Mouse (Mus musculus): ENCODE measurements at regions not wholly inside any gene's neighbourhood (a gene's known extent, or its start where the extent isn't known, plus 50 kb on each side); places are given as distances from the start of the nearest gene placed in this dataset.

DNA sequence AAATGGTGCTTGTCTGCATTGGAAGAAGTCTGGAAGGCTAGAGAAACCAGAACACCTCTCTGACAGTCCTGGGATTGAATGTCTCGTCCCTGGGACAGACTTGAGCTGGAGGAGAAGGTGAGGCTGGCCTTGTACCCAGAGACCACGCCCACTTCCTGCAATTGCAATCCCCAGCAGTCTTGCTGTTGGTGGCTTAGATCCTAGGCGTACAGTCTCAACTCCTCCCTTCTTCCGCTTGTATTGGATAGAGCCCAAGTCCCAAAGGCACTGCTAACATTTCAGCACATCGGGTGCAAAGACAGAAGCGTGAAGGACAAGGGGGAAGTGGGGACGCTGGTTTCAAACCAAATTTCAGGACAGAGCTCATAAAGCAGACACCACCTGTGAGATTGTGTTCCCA lies 94.1 kb upstream of the Atxn1 start:
- no peak for ATAC-seq (ENCODE audit: low FRiP score, low TSS enrichment)
- WGBS = 32% methylated on average over 7 of the region's 7 CpGs

GRCm38 (mm10) chr13:46058341-46058740 lies 93.5 kb upstream of the Atxn1 start:
- no peak overlapping the region for H3K4me3 ChIP-seq (ENCODE audit: low read length)
- no peak overlapping the region for H3K4me2 ChIP-seq (replicated peaks; ENCODE audit: low read depth, low read length)
- H3K9me3 ChIP-seq (ENCODE audit: control insufficient read depth, low read length) = no peaks in the 10 kb centered on the region
- no peak overlapping the region for H3K27ac ChIP-seq (ENCODE audit: low read depth, low read length)
- H3K27me3 ChIP-seq (ENCODE audit: control insufficient read depth, insufficient read depth, low read length) = no peaks in the 10 kb centered on the region
- 0 out of 2 replicates have a peak, but pooled peaks cover 3% of the 10 kb centered on the region for H3K4me1 ChIP-seq (ENCODE audit: control insufficient read depth, insufficient read depth, low read length)
- H3K36me3 ChIP-seq (ENCODE audit: control insufficient read depth, insufficient read depth, low read length) = no peaks in the 10 kb centered on the region
- no peak for ATAC-seq (ENCODE audit: low FRiP score, low TSS enrichment)
- WGBS = 87% methylated on average over 3 of the region's 3 CpGs
- no peak overlapping the region for H3K9ac ChIP-seq (ENCODE audit: low read depth, low read length)

More for the DNA sequence above, 94.1 kb upstream of the Atxn1 start:
- H3K27me3 ChIP-seq (ENCODE audit: control insufficient read depth, insufficient read depth, low read length) = no peaks in the 10 kb centered on the region
- H3K36me3 ChIP-seq (ENCODE audit: control insufficient read depth, insufficient read depth, low read length) = no peaks in the 10 kb centered on the region
- no peak overlapping the region; the same call in 1 of the 2 replicates for H3K9ac ChIP-seq (ENCODE audit: low read depth, low read length)
- H3K27ac ChIP-seq (ENCODE audit: low read depth, low read length) = no peak overlapping the region
- no peak overlapping the region for H3K4me3 ChIP-seq (ENCODE audit: low read length)
- H3K9me3 ChIP-seq (ENCODE audit: control insufficient read depth, low read length) = no peaks in the 10 kb centered on the region
- H3K4me2 ChIP-seq (replicated peaks; ENCODE audit: low read depth, low read length) = no peak overlapping the region
- 0 out of 2 replicates have a peak, but pooled peaks cover 3% of the 10 kb centered on the region for H3K4me1 ChIP-seq (ENCODE audit: control insufficient read depth, insufficient read depth, low read length)

- WGBS = 86% methylated on average over 3 of the region's 3 CpGs
- Histone ChIP-seq H3K27ac (ENCODE audit: low read depth, low read length) (no peak overlapping the region), H3K4me3 (ENCODE audit: low read length) (no peak overlapping the region), H3K27me3 (ENCODE audit: control insufficient read depth, insufficient read depth, low read length) (no peaks in the 10 kb centered on the region), H3K9me3 (ENCODE audit: control insufficient read depth, low read length) (no peaks in the 10 kb centered on the region), H3K9ac (ENCODE audit: low read depth, low read length) (no peak overlapping the region), H3K4me2 (replicated peaks; ENCODE audit: low read depth, low read length) (no peak overlapping the region), H3K4me1 (ENCODE audit: control insufficient read depth, insufficient read depth, low read length) (0 out of 2 replicates have a peak, but pooled peaks cover 3% of the 10 kb centered on the region), H3K36me3 (ENCODE audit: control insufficient read depth, insufficient read depth, low read length) (no peaks in the 10 kb centered on the region)
- ATAC-seq (ENCODE audit: low FRiP score, low TSS enrichment) = no peak
Observed at GRCm38 (mm10) chr13:46055410-46055809, 90.6 kb upstream of the Atxn1 start.

DNA sequence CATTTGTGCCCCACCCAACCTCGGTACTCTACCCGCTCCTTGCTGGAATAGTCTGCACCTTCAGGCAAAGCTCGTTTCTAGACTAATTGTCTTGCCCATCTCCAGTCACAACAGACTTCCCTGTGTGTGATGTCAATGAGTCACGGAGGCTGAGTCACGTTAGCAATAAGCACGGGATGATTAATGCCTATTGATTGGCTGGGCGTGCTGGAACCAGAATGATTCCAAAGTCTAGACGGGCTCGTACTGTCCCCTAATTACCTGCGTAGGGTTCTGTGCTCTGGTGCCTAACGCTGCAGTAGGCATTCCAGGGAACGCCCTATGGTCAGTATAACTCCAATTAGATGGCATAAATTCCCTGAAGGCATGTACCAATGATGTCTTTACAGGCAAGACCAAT lies 78.8 kb upstream of the Atxn1 start:
- no peaks in the 10 kb centered on the region for H3K9me3 ChIP-seq (ENCODE audit: control insufficient read depth, low read length)
- H3K27ac ChIP-seq (ENCODE audit: low read depth, low read length) = no peak overlapping the region
- WGBS = 72% methylated on average over 12 of the region's 12 CpGs
- H3K36me3 ChIP-seq (ENCODE audit: control insufficient read depth, insufficient read depth, low read length) = no peaks in the 10 kb centered on the region
- ATAC-seq (ENCODE audit: low FRiP score, low TSS enrichment) = no peak
- H3K4me2 ChIP-seq (replicated peaks; ENCODE audit: low read depth, low read length) = no peak overlapping the region
- H3K4me1 ChIP-seq (ENCODE audit: control insufficient read depth, insufficient read depth, low read length) = peaks cover 6% of the 10 kb centered on the region
- no peaks in the 10 kb centered on the region for H3K27me3 ChIP-seq (ENCODE audit: control insufficient read depth, insufficient read depth, low read length)
- H3K4me3 ChIP-seq (ENCODE audit: low read length) = no peak overlapping the region
- H3K9ac ChIP-seq (ENCODE audit: low read depth, low read length) = no peak overlapping the region

GRCm38 (mm10) chr13:46043016-46043415 lies 78.2 kb upstream of the Atxn1 start:
- Histone ChIP-seq H3K4me3 (ENCODE audit: low read length) (no peak overlapping the region), H3K9ac (ENCODE audit: low read depth, low read length) (0 out of 2 replicates have a peak overlapping the region, but pooled peaks have one; percentile 23), H3K27ac (ENCODE audit: low read depth, low read length) (no peak overlapping the region), H3K27me3 (ENCODE audit: control insufficient read depth, insufficient read depth, low read length) (no peaks in the 10 kb centered on the region), H3K9me3 (ENCODE audit: control insufficient read depth, low read length) (no peaks in the 10 kb centered on the region), H3K36me3 (ENCODE audit: control insufficient read depth, insufficient read depth, low read length) (no peaks in the 10 kb centered on the region), H3K4me2 (replicated peaks; ENCODE audit: low read depth, low read length) (peak overlapping the region; percentile 21), H3K4me1 (ENCODE audit: control insufficient read depth, insufficient read depth, low read length) (peaks cover 6% of the 10 kb centered on the region)
- 23% methylated on average over 10 of the region's 10 CpGs for WGBS
- ATAC-seq (ENCODE audit: low FRiP score, low TSS enrichment) = peak; percentile 55; the same call in 1 of the 2 replicates

GRCm38 (mm10) chr13:46042224-46042623 lies 77.4 kb upstream of the Atxn1 start:
- Histone ChIP-seq H3K4me3 (ENCODE audit: low read length) (no peak overlapping the region), H3K36me3 (ENCODE audit: control insufficient read depth, insufficient read depth, low read length) (no peaks in the 10 kb centered on the region), H3K9ac (ENCODE audit: low read depth, low read length) (no peak overlapping the region), H3K9me3 (ENCODE audit: control insufficient read depth, low read length) (no peaks in the 10 kb centered on the region), H3K4me2 (replicated peaks; ENCODE audit: low read depth, low read length) (0 out of 2 replicates have a peak overlapping the region, but pooled peaks have one; percentile 3), H3K27me3 (ENCODE audit: control insufficient read depth, insufficient read depth, low read length) (no peaks in the 10 kb centered on the region), H3K27ac (ENCODE audit: low read depth, low read length) (no peak overlapping the region), H3K4me1 (ENCODE audit: control insufficient read depth, insufficient read depth, low read length) (peaks cover 6% of the 10 kb centered on the region)
- 74% methylated on average over 8 of the region's 8 CpGs for WGBS
- ATAC-seq (ENCODE audit: low FRiP score, low TSS enrichment) = no peak

GRCm38 (mm10) chr13:46041475-46041874 lies 76.7 kb upstream of the Atxn1 start:
- Histone ChIP-seq H3K4me2 (replicated peaks; ENCODE audit: low read depth, low read length) (no peak overlapping the region), H3K27me3 (ENCODE audit: control insufficient read depth, insufficient read depth, low read length) (no peaks in the 10 kb centered on the region), H3K4me1 (ENCODE audit: control insufficient read depth, insufficient read depth, low read length) (peaks cover 6% of the 10 kb centered on the region), H3K9me3 (ENCODE audit: control insufficient read depth, low read length) (no peaks in the 10 kb centered on the region), H3K9ac (ENCODE audit: low read depth, low read length) (no peak overlapping the region), H3K36me3 (ENCODE audit: control insufficient read depth, insufficient read depth, low read length) (no peaks in the 10 kb centered on the region), H3K4me3 (ENCODE audit: low read length) (no peak overlapping the region), H3K27ac (ENCODE audit: low read depth, low read length) (no peak overlapping the region)
- no peak for ATAC-seq (ENCODE audit: low FRiP score, low TSS enrichment)
- 97% methylated on average over 4 of the region's 4 CpGs for WGBS

DNA sequence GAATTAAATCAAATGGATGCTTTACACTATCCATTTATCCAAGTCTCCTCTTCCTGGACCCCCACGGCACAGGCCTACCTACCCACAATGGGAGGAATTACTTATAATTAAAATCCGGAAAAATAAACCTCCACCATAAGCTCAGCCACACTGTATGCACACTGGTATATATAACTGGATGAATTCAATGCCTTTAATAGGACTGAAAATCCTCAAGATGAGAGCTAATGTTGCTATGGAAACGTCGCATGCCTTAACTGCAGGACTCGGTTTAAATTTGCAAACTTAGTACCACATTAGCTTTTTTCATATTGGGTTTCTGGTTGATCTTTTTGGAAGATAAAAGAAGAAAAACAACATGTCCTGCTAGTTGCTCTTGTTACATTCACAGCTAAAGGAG lies 75.3 kb upstream of the Atxn1 start:
- WGBS = 95% methylated on average over 5 of the region's 5 CpGs
- no peak overlapping the region for H3K27ac ChIP-seq (ENCODE audit: low read depth, low read length)
- H3K36me3 ChIP-seq (ENCODE audit: control insufficient read depth, insufficient read depth, low read length) = no peaks in the 10 kb centered on the region
- no peaks in the 10 kb centered on the region for H3K9me3 ChIP-seq (ENCODE audit: control insufficient read depth, low read length)
- H3K4me3 ChIP-seq (ENCODE audit: low read length) = no peak overlapping the region
- no peak overlapping the region for H3K4me2 ChIP-seq (replicated peaks; ENCODE audit: low read depth, low read length)
- H3K4me1 ChIP-seq (ENCODE audit: control insufficient read depth, insufficient read depth, low read length) = peaks cover 6% of the 10 kb centered on the region
- no peaks in the 10 kb centered on the region for H3K27me3 ChIP-seq (ENCODE audit: control insufficient read depth, insufficient read depth, low read length)
- ATAC-seq (ENCODE audit: low FRiP score, low TSS enrichment) = no peak
- H3K9ac ChIP-seq (ENCODE audit: low read depth, low read length) = no peak overlapping the region

DNA sequence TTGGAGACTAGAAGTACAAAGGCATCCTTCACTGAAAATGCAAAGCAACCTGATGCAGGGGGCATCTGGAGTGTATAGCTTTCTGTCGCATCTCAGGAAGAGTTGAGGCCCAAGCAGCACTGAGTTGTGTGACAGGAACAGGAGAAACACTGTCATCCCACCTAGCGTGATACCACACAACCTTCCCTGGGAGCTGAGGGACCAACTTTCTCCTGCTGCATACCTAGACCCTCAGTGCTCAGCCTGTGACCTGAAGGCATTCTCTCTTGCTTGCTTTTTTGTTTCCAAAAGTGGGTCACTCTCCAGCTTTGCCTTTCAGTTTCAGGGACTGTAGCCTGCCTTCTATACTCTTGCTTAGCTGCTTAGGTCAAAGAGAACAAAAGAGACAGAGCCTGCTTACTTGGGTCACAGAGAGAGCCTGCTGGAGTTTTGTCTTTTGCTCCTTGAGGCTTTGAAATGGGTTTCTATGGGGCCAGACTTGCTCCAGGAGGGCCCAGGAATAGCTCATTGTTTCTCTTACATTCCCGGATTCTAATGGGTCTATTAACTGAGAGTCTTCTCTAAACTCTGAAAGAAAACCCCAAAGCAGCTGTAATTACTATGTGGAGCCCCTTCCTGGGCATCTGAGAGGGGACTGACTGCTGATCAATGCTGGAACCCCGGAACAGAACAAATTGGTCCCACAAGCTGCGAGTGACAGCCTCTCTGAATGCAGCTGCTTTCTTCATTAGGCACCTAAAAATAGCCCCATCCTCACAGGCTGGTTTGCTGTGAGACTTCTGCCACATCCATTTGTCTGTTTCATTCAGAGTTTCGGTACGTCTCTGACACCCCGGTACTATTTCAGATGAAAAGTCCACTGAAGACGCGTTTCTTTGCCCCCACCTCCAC lies 73.9 kb upstream of the Atxn1 start:
- no peak for ATAC-seq (ENCODE audit: low FRiP score, low TSS enrichment)
- Histone ChIP-seq H3K4me3 (ENCODE audit: low read length) (no peak overlapping the region), H3K9me3 (ENCODE audit: control insufficient read depth, low read length) (no peaks in the 10 kb centered on the region), H3K27me3 (ENCODE audit: control insufficient read depth, insufficient read depth, low read length) (no peaks in the 10 kb centered on the region), H3K4me2 (replicated peaks; ENCODE audit: low read depth, low read length) (no peak overlapping the region), H3K27ac (ENCODE audit: low read depth, low read length) (no peak overlapping the region), H3K36me3 (ENCODE audit: control insufficient read depth, insufficient read depth, low read length) (no peaks in the 10 kb centered on the region), H3K4me1 (ENCODE audit: control insufficient read depth, insufficient read depth, low read length) (peaks cover 6% of the 10 kb centered on the region), H3K9ac (ENCODE audit: low read depth, low read length) (no peak overlapping the region)
- 70% methylated on average over 10 of the region's 10 CpGs for WGBS
